Mouse (Mus musculus): Measurements from ENCODE around the gene Gpr37l1.

DNA sequence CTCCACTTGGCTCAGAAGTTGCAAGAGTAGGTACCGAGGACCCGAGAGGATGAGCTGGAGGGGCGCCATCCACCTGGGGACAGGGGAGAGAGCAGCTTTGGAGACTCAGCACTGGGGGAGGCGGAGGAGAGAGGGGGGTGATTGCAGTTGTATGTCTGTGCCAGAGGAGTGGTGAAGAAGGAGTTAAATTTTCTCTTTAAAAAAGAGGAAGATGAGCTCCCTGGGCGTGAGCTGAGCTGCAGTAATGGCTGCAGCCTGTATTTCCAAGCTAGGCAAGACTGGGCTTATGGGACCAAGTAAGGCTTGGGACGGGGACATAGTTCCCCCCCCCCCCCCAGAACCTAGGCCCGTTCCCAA, 19.8 kb downstream of the Gpr37l1 start:
- TF ChIP-seq FLI1 (IDR thresholded peaks at IDR 0.05; ENCODE audit: low read length) (no peak), GATA1 (IDR thresholded peaks at IDR 0.05; ENCODE audit: borderline replicate concordance, low read length) (no peak)
